Mouse (Mus musculus) T-helper 2 cell (primary cell): ENCODE measurements around the gene Fmn2.

ENCODE experiments used
- in situ Hi-C: fragments of 300-600 bp; cut with MboI, MseI; formaldehyde crosslinking; loops from one replicate; pipeline ENCODE4 v1.15.1; 2025; ENCODE audit warnings: high pct_unique_total_duplicates

The Fmn2 gene

DNA sequence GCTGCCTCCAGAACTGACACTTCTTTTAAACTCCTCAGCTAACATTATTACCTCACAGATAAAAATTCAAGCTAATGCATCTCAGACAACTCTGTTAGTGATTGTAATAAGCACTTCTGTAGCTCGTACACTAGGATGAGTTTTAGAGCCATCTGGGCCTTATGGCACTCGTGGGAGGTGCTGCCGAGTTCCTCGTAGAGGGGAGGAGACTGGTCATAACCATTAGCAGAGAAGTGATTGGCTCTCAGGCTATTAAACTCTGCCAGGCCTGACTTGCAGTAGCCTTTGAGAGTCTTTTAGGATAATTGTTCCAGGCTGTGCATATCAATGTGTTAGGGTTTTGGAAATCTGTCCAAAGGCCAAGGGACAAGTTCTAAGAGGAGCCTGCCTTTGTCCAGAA, 55.6 kb downstream of the Fmn2 start:
- in situ Hi-C loops, result no loop called here

DNA sequence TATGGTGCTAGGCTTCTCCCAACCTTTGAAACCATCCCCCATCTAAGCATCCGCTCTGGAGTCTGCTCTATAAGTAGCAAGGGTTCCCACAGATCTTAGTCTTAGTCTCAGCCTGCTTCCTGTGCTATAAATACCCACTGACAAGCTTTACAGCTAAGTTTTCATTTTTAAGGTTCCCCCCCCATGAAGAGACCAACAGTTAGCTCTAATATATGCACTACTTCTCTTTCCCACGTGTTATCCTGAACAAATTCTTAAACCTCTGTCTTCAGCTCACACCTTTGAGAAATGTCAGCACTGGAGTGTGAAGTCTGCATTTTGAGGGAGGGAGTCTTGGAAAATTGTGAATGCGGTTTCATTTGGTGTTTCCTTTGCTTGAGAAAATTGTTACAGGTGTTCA, 56.2 kb downstream of the Fmn2 start:
- in situ Hi-C loops, result no loop called here

DNA sequence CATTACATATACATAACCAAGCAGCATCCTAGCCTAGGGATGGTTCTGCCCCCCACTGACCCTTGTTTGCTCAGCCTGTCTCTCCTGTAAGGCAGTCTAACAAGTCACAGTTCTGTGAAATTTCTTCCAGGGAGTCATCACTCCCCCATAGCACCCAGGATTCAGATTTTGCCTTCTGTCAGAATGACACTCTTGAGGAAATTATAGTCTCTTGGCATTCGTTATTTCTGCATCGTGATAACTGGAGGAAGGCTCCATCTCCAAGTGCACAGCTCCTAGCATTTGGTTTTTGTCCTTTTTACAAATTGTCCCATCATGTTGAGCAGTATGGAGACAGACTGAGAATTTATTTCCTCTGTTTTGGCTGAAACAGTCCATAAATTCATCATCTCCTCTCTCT, 56.9 kb downstream of the Fmn2 start:
- in situ Hi-C loops, result no loop called here

DNA sequence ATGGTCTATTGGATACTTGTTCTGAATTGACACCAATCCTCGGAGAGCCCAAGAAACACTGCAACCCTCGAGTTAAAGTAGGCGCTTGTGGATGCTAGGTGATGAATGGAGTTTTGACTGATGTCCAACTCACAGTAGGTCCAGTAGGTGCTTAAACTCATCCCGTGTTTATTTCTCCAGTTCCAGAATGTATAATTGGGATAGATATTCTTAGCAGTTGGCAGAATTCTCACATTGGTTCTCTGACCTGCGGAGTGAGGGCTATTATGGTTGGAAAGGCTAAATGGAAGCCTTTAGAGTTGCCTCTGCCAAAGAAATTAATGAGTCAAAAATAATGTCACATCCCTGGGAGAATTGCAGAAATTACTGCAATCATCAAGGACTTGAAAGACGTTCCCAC, 62.9 kb downstream of the Fmn2 start:
- in situ Hi-C loops, result no loop called here

DNA sequence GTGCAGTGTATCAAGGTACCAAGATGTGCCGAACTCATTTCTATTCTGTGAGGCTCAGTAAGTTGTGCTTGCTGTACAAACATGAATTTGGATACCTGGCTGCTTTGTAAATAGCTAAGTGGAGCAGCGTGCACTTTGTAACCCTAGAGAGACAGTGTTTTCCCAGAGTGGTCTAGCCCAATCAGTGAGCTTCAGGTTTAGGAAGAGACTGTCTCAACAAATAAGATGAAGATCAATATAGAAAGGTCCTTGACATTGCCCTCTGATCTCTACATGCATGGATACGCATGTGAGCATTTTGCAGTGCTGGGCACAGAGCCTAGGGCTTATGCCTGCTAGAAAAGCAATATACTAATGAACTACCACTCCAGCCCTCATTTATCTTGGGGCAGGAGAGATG, 67.0 kb downstream of the Fmn2 start:
- in situ Hi-C loops, result no loop called here

- in situ Hi-C loops, result loop anchor here (25.0 kb wide), 1 partner anchor 1345 kb away; no protein-coding TSS in a partner anchor
Measured at GRCm38 (mm10) chr1:174592420-174592980, 90.9 kb downstream of the Fmn2 start.

- in situ Hi-C loops, result loop anchor here (25.0 kb wide), 1 partner anchor 1342 kb away; no protein-coding TSS in a partner anchor
Measured at GRCm38 (mm10) chr1:174594989-174595388, 93.4 kb downstream of the Fmn2 start.

GRCm38 (mm10) chr1:174597495-174597894, 95.9 kb downstream of the Fmn2 start:
- in situ Hi-C loops, result loop anchor here (25.0 kb wide), 1 partner anchor 1340 kb away; no protein-coding TSS in a partner anchor

DNA sequence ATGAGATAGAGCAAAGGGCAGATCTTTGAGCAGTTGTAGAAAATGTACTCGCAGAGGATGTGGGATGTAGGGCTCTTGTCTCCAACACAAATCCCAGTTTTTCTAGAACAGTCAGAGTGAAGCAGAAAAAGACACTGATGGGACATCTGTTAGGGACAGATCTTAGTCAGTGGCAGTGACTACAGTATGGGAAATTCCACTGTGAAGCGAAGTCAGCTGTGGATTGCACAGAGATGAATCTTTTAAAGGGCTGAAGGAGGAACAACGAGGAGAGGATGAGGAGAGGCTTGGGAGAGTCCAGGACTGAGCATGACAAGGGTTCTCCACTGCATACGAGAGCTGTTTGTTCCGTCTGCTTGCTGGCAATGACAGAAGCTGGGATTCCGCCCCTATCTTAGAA, 96.6 kb downstream of the Fmn2 start:
- in situ Hi-C loops, result loop anchor here (25.0 kb wide), 1 partner anchor 1339 kb away; no protein-coding TSS in a partner anchor

DNA sequence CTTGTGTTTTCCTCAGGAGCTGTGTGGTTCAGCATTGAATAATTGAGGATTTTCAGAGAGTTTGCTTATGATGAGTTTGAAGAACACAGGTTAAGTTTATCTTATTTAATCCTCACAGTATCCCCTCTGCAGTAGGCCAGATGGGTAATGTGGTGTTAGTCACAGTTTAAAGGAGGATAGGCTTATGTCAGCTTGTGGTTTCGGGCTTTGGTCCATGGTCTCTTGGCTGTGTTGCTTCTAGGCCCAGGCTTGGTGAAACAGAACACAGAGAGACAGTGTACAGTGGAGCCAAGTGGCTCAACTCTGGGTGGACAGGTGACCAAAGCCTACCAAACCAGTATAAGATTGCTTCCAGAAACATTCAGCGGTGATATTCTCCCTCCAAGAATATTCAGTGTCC, 98.4 kb downstream of the Fmn2 start:
- in situ Hi-C loops, result no loop called here

- in situ Hi-C loops, result no loop called here
Measured at GRCm38 (mm10) chr1:174600620-174601019, 99.0 kb downstream of the Fmn2 start.

DNA sequence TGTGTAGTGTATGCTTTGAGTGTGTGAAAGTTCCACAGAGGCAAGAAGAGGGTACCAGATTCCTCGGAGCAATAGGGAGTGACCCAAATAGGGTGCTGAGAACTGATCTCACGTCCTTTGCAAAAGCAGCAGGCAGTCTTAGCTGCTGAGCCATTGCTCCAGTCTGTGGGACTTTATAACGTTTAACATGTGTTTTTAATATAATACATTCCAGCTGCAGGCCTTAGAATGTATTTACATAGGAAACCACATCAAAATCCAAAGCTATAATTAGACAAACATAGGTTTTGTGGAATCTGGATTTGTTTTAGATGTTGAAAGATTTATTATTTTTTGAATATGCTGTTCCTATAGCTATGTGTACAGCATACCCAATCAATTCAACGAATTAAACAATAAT, 115.7 kb downstream of the Fmn2 start:
- in situ Hi-C loops, result no loop called here

DNA sequence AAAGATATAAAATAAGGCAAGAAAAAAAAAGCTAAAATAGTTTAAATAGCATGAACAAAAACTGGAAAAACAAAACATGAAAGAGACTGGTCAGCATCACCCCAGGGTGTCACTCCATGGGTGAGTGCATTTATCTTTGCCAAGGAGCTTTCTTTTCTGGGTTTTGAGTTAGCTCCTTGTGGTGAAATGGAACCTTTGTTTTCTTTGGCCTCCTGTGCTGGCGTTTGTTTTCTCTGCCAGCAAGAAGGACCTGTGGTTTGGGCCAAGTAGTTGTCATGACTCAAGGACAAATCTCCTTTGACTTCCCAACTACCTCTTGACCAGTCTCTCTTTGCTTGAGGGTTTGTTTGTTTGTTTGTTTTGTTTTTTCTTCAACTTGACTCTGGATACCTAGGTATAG, 119.9 kb downstream of the Fmn2 start:
- in situ Hi-C loops, result no loop called here

GRCm38 (mm10) chr1:174623054-174623453, 121.4 kb downstream of the Fmn2 start:
- in situ Hi-C loops, result no loop called here

- in situ Hi-C loops, result no loop called here
Measured at GRCm38 (mm10) chr1:174630074-174630473, 128.4 kb downstream of the Fmn2 start.

DNA sequence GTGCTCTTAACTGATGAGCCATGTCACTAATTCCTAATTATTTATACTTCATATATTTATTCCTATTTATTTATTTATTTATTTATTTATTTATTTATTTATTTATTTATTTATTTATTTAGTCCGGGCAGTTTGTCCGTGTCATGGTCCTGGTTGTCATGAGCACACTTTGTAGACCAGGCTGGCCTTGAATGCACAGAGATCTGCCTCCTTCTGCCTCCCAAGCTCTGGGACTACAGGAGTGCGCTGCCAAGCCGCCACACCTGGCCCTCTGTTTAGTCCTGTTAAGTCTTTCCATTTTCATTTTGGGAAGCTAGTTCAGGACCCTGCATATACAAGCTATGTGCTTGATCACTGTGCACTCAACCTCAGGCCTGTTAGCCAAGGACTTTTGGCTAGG, 134.7 kb downstream of the Fmn2 start:
- in situ Hi-C loops, result no loop called here

DNA sequence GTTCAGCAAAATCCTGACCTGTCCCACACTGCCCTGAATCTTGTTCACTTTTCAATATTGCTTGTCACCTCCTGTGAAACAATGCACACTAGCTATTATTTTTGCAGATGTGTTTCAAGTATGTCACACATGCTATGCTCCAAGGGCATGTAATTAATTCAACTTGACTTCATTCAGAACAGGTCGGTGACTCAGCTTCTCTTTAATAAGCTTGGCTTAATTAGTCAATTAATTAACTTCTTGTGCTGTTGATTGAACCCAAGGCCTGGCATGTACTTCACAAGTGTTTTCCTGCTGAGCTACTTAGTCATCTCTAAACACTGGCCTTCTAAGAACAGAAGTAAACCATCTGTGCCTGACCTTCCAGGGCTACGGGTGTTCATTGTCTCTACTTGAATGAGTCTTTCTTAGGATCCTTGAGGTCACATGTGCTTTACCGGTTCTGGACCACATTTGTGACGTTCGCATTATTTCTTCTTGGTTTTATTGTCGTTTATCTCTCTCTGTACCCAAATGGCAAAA, 136.0 kb downstream of the Fmn2 start:
- in situ Hi-C loops, result no loop called here

DNA sequence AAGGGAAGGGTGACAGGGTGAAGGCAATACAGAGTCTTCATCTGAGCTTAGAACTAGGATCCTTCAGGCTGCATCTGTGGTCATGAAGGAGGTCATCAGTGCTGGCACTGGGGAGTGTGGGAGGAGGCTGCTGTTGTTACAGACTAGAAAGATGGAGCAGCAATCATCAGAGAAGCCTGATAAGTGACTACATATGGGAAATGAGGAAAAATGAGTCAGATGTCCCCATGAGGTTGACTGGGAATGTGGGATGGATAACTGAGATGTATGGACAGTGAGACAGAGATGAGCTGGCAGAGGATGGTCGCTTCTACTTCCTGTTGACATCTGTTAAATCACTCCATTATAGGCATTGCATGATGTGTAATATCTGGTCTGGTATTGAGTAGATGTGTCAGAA, 139.3 kb downstream of the Fmn2 start:
- in situ Hi-C loops, result no loop called here

DNA sequence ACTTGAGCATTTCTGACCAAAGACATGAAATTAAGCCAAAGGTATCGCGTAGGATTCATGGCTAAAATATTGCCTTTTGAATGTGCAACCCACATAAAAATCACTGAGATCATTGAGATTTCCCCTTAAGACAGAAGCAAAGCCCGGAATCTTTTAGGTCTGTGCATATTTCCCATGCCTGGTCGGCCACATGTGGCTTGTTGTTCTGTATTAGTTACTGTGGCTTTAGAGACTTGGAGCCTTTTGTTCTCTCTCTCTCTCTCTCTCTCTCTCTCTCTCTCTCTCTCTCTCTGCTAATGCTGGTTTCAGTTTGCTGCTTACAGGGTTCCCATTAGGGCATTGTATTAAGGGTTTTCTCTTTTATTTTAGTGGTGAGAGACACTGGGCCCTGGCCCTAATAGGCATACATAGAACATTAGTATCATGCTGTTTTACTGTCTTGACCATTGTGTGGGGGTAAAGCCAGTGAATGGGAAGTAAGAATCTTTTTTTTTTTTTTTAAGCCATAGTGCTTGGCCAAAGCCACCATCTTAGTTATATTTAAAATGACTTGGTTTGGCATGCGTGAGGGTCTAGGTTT, 141.9 kb downstream of the Fmn2 start:
- in situ Hi-C loops, result no loop called here

GRCm38 (mm10) chr1:174649421-174649826, 147.8 kb downstream of the Fmn2 start:
- in situ Hi-C loops, result no loop called here

DNA sequence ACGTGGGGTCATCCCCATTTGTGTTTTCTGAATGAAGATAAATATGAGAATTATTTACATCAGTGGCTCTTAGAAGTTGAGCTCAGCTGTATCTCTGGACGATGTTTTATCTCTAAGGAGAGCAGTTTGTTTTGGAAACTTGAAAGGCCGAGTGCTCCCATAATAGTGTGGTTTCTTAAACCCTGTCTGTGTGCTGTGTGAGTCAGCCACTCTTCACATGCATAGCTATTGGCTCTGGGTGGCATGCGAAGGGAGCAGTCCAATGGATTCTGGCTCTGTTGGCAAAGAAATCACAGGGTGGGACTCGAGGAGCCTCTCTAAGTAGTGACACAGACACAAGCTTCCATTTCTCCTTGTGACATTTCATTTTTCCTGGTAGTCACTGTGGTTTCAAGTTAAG, 152.9 kb downstream of the Fmn2 start:
- in situ Hi-C loops, result no loop called here

- in situ Hi-C loops, result no loop called here
Measured at GRCm38 (mm10) chr1:174655354-174655753, 153.7 kb downstream of the Fmn2 start.

DNA sequence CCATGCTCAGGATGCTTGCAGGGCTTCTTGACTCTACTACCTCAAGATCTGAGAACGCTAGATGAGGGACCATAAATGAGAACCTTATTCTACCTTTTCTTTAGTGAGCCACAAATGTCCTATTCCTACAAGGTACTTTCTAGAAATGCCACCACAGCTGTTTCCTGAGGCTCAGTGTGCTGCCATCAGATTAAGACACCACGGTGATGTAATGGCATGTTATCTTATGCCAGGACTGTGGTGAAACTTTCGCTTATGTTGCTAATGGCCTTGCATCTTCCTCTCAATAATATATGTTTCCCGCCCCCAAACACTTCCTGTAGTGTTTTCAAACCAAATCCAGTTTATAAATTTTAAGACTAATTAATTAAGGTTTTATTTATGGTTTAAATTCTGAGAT, 154.9 kb downstream of the Fmn2 start:
- in situ Hi-C loops, result no loop called here
